Mouse (Mus musculus) left cerebral cortex, postnatal 14 days (tissue): ENCODE data around the gene Krt78. TPM values are rescaled to one million over a fixed set of nuclear protein-coding genes. Genes with fewer than 3 reads are reported as not detected.

Source experiments
- DNase-seq, 2 experiments: peaks; one replicate each; pipeline ENCODE4 v3.0.0; 2021 to 2022; ENCODE audit warnings: low spot score in 2 of 2, mixed read lengths in 1 of 2
- intact Hi-C: fragments of 180-260 bp; cut with DNase I; formaldehyde crosslinking; loops from one replicate; pipeline ENCODE4 v1.15.1; 2025
- total RNA-seq, 2 experiments: library from RNA; stranded (reverse); gene quantifications; 2 replicates each; pipeline ENCODE4 v1.2.3; 2021

Gene Krt78
- total RNA-seq, 2 experiments from 2014 or later = not detected

DNA sequence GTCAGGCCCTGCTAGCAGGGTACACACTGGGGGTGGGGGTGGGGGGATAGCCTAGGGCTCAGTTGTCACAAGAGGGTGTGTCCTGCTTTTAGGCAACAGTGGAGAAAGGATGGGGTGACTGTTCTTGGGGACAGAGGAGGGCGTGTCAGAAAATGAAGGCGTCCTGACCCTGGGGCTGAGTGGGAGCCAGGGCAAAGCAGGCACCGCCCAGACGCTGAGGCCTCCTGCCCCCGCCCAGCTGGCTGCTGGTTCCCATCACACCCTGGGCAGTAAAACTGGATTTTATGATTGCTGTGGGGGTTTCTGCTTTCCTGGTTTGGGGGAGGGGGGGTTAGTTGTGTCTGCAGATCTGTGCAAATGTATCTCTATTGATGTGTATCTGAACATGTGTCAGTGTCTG, 21.9 kb upstream of the Krt78 start:
- intact Hi-C loops = no loop called here
- DNase-seq = no peak

DNA sequence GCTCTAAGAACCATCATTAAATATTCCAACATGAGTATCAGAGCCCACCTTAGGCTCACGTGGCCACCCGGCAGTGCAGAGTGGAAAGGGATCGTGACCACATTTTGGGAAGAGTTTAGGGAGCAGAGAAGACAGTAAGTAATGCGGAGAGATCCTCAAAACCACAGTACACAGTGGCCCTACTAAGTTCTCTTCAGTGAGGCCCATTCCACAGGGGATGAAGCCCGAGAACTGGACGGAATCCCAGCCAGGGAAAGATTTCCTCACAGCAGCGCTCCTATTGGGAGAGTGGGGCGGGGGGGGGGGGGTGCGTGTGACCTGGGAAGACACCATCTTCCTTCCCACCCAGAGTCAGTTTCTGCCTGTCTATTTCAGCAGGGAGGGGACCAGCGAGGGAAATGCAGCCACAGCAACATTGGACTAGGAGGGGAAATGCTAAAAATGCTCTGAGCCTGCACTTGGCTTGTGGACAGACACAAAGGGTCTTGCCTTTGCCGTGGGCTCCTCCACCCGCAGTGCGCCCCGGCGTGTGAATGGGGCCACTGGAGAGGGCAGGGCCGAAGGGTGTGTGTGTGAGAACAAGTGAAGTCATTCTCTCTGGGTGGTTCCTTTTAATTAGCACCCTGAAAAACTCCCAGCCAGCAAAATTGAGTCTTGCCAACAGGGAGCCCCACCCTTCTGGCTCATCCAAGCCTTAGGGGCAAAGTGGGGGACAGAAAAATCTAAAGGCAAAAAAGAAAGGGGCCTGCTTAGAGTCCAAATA, 20.2 kb upstream of the Krt78 start:
- no peak for DNase-seq
- intact Hi-C loops = loop anchor here (1.0 to 5.0 kb wide), 2 partner anchors 97 to 455 kb away; no protein-coding TSS in a partner anchor

DNA sequence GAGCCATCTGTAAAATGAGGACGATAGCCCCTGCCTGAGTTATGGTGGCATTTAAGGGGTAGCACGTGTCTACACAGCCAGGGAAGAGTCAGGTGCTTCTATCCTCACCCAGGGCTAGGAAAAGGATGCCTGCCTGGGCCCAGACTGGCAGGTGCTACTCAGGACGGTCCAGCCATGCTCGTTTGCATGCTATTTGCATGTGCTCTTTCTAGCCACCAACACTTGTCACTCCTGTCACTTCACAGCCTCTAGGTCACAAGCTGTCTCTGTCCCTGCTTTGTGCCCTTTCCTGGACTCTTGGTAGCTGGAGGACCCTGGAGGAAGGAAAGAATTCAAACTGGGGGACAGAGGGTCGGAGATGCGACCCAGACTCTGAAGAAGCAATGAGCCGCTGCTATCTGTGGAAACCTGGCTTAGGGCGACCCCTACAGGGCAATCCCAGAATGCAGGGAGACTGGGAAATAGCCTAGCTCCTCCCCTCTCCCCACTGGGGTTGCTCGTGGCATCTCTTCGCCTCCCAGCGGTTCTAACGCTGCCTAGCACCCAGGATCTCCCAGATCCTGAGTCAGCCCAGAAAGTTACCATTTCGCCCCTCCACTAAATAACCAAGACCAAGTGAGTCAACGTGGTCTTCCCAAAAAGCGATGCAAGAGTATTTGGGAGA, 19.5 kb upstream of the Krt78 start:
- intact Hi-C loops = loop anchor here (1.0 to 5.0 kb wide), 3 partner anchors 96 to 454 kb away; no protein-coding TSS in a partner anchor
- DNase-seq = peak; percentile 98 to 99

DNA sequence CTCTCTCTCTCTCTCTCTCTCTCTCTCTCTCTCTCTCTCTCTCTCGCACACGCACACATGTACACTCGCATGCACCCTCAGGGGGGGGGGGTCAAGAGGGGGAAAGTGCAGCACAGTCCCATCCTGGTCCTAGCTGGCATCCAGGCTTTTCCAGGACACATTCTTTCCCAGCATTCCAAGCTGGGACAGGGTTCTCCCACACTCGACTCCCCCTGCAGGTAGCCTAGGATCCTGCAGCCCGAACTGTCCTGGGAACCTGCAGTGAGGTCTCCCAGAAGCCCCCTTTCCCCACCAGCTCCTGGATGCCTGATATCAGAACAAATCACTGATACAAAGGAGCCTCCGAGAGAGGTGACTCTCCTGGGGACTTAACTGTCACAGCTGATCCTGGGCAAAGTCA, 16.4 kb upstream of the Krt78 start:
- intact Hi-C loops = loop anchor here (5.0 kb wide), 1 partner anchor 93 kb away; no protein-coding TSS in a partner anchor
- DNase-seq = peak in 1 of 2 experiments; percentile 39

GRCm38 (mm10) chr15:101966808-101967207, 12.7 kb upstream of the Krt78 start:
- no peak for DNase-seq
- intact Hi-C loops = no loop called here

DNA sequence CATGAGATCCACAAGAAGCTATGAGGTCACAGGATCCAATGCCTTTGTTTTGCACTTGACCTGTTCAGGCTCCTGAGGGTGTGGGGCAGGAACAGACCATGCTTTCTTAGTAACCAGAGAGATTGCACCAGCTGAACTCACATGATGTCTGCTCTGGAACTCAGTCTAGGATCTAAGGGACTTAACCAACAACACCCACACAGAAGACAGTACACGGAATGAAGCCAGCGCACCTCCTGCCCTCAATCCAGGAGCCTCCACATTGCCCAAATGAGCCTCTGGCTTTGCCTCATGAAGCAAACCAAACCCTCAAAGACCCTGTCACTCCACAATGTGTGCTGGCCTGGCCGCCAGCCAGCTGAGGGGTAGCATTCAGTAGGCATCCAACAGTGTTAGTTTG, 4.8 kb upstream of the Krt78 start:
- intact Hi-C loops = no loop called here
- no peak for DNase-seq

DNA sequence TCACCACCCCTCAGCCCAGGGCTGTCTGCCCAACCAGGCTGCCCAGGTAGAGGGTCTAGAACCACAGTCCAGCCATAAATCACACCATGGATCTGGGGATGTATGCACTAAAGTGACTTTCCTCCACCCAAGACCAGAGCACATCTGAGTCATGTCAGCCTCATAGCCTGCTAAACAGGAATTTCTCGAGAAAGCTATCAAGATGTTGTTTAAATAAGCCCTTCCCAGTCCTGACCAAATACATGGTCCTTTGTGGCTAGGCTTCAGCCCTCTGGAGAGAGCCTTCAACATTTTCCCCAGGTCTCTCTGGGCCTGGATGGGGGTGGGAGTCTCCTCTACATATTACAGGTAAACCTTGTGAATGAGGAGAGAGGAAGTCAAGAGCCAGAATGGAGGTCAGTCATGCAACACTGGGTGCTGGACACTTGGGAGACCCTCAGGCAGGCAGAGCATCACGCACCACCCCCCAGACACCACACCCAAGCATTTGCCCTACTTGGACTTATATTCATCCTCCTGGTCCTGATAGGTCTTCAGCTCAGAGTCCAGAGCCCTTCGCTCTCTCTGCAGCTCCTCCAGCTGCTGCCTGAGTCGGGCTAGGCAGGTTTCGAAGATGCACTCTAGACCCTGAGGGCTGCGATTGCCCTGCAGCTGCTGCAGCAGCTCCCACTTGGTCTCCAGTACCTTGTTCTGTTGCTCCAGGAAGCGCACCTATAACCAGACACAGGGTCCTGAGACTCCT, 1.2 kb downstream of the Krt78 start:
- intact Hi-C loops = no loop called here
- DNase-seq = no peak

GRCm38 (mm10) chr15:101945430-101945829, 8.7 kb downstream of the Krt78 start:
- intact Hi-C loops = no loop called here
- DNase-seq = no peak

- intact Hi-C loops = no loop called here
- DNase-seq = no peak
Measured at GRCm38 (mm10) chr15:101941948-101942347, 12.1 kb downstream of the Krt78 start.

GRCm38 (mm10) chr15:101940274-101940829, 13.7 kb downstream of the Krt78 start, which contains the start of gene Krt79:
TSS of gene Krt79 (minus strand) at chr15:101940324.
- intact Hi-C loops = no loop called here
- no peak for DNase-seq

DNA sequence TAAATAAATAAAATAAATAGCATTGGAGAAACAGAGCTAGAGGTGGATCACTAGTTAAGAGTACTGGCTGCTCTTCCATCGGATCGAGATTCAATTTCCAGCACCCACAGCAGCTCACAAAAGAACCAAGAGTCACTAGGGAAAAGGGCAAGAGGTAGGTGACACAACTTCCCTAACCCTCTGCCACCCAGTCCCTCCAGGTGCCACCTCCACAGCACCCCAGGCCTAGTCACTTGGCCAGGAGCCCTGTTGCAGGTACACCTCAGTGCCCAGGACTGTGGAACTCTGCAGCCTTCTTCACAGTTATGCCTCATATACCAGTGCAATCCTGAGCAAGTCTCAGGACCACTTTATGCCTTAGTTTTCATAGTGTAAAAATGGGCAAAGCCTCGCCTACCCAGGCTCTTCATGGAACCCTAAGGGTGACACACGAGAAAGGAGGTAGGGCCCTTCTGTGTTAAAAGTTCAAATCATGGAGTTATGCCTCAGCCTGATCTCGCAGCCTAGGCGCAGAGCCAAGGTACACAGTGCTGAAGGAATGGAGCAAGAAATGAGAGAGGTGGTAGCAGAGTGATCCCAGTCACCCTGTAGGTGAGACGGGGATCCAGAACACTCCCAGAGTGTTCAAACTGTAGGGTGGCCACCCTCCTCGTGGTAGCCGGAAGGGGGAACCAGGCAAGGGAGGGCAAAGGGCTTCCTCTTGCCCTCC, 15.3 kb downstream of the Krt78 start:
- intact Hi-C loops = no loop called here
- no peak for DNase-seq

GRCm38 (mm10) chr15:101933024-101933423, 21.1 kb downstream of the Krt78 start:
- intact Hi-C loops = no loop called here
- DNase-seq = no peak

DNA sequence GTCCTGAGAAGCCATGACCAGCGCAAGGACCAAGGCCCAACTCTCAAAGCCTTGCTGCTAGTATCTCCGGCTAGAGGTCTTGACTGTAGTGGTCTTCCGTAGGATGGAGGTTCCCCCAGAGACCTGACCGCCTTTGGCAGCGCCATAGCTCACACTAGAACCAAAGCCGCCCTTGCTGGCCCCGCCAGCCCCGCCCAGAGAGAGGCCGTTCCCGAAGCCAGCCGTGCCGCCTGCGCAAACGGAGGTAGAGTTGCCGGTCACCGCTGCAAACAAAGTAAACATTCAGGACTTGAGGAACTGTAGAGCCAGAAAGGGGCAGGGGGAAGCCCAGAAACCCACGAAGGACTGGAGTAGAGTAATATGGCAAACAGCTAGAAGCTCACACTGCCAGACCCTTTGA, 24.4 kb downstream of the Krt78 start:
- intact Hi-C loops = no loop called here
- no peak for DNase-seq

DNA sequence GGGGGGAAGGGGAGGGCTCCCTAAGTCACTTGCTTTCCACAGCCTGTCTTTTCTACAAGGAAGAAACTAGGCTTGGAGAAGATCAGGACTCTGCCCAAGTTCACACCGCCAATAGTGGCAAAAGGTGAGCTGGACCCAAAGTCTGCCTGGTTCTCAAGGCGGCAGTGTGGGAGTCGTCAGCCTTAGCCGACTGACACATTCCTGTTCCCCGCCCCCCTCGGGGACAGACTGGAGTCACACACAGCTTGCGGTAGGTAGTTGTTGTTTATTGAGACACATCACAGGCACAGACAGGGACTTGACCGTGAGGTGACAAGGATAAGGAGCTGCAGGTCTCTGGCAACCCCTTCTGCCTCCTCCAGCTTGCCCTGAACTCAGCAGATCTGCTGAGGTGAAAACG, 25.0 kb downstream of the Krt78 start:
- intact Hi-C loops = no loop called here
- no peak for DNase-seq

- no peak for DNase-seq
Measured at GRCm38 (mm10) chr15:101927340-101928080, 26.6 kb downstream of the Krt78 start.

DNA sequence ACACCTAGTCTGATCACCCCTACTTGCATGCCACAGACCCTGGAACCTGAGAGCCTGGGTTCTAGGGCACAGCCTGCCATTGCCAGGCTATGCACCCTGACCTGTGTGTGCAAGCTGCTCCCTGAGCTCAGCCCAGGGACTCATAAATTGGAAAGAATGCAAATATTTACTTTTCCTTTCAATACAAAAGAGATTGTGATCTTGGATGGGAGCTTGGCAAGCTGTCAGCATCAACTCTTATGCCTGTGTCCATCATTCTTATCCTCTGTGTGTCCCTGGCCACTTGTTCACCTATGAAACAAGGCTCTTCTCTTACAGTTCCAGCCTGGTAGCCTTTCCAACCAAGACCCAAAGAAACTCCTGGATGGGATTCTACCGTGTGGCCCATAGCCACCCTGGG, 29.0 kb downstream of the Krt78 start:
- intact Hi-C loops = no loop called here
- DNase-seq = no peak

More at GRCm38 (mm10) chr15:101927340-101928080, 26.6 kb downstream of the Krt78 start:
- intact Hi-C loops = no loop called here

DNA sequence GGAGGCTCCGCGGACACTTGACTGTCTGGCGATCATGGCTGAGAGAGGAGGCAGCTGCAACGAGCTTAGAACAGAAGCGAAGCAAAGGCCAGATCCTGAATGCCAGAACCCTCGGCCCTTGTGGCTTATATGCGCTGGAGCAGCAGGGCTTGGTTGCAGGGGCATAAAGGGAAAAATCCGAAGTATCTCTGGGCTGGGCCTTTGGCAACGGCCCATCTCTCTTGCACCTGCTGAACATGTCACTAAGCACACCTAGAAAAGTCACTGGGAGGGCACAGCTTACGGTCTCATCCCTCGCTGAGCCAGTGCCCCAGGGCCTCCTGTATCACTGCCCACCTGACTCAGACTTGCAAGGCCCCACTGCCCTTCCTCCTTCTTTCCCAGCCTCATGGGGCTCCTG, 29.5 kb downstream of the Krt78 start, which contains the start of gene Krt4:
Gene Krt4, minus strand, starts transcription at position 101 of the 400 bp plus-strand sequence.
- DNase-seq = no peak
- intact Hi-C loops = no loop called here

DNA sequence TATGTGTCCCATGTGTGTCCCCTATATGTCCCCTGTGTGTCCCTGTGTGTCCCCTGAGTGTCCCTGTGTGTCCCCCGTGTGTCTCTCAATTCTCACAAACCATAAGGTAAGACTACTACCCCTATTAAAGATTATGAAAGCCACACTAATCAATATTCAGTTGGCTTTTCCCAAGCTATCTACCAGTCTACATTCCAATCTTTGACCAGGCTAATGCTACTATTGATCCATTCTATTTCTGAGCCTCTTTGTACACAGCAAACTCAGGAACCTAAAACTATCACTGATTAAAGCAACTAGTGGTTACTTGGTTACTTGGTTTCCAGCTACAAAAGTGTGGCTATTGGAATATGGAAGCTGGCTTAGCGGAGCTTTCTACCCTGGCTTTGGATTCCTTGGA, 31.8 kb downstream of the Krt78 start:
- intact Hi-C loops = no loop called here
- no peak for DNase-seq
